Mouse (Mus musculus) lung, postnatal 0 days (tissue): ENCODE data around the gene Gm42372. TPM values are rescaled to one million over a fixed set of nuclear protein-coding genes. Genes with fewer than 3 reads are reported as not detected.

ENCODE experiments used
- ATAC-seq: fragments of 200-750 bp; cut with Nextera tagmentation; 2 replicates; pipeline ENCODE4 v1.8.0; 2017; ENCODE audit warnings: moderate library complexity
- DNase-seq: peaks from one replicate; pipeline ENCODE4 v3.0.0-alpha.2; 2016; ENCODE audit warnings: low spot score
- H3K27ac ChIP-seq: fragments of 300-500 bp; sonication (generic); 2 replicates; pipeline ENCODE4 v1.5.1; 2014; ENCODE audit warnings: antibody characterized with exemption, mild to moderate bottlenecking, low read length, mixed read lengths
- H3K27me3 ChIP-seq: fragments of 300-500 bp; sonication (generic); replicated peaks from 2 replicates; pipeline ENCODE4 v1.6.1; 2014; ENCODE audit warnings: low read length, mixed read lengths; ENCODE audit not compliant: insufficient read depth
- H3K36me3 ChIP-seq: fragments of 300-500 bp; sonication (generic); 2 replicates; pipeline ENCODE4 v1.6.1; 2014; ENCODE audit warnings: low read length, mixed read lengths; ENCODE audit not compliant: insufficient read depth
- H3K4me1 ChIP-seq: fragments of 300-500 bp; sonication (generic); 2 replicates; pipeline ENCODE4 v1.6.1; 2014; ENCODE audit warnings: antibody characterized with exemption, low read depth, low read length, mixed read lengths; ENCODE audit not compliant: insufficient read depth
- H3K4me2 ChIP-seq: fragments of 300-500 bp; sonication (generic); replicated peaks from 2 replicates; pipeline ENCODE4 v1.6.1; 2014; ENCODE audit warnings: low read depth, mild to moderate bottlenecking, low read length, moderate library complexity, mixed read lengths
- H3K4me3 ChIP-seq: fragments of 300-500 bp; sonication (generic); 2 replicates; pipeline ENCODE4 v1.5.1; 2014; ENCODE audit warnings: low read depth, low read length
- H3K9ac ChIP-seq: fragments of 300-500 bp; sonication (generic); replicated peaks from 2 replicates; pipeline ENCODE4 v1.6.1; 2014; ENCODE audit warnings: low read depth, mild to moderate bottlenecking
- H3K9me3 ChIP-seq: fragments of 300-500 bp; sonication (generic); 2 replicates; pipeline ENCODE4 v1.6.1; 2016; ENCODE audit warnings: low read length, mixed read lengths
- CTCF ChIP-seq: IDR thresholded peaks from 2 replicates; pipeline ENCODE4 v1.5.1; 2016; ENCODE audit warnings: antibody characterized with exemption, mild to moderate bottlenecking
- EP300 ChIP-seq: IDR thresholded peaks from 2 replicates; pipeline ENCODE4 v1.6.1; 2016; ENCODE audit warnings: antibody characterized with exemption, mild to moderate bottlenecking, control low read depth
- WGBS: fragments of 180-500 bp; shearing (Covaris S2); extraction: QIAGEN DNeasy Blood & Tissue Kit; methylation state at CpG from one replicate; pipeline ENCODE4 v1.1.7; 2014; 5-methylcytosine and 5-hydroxymethylcytosine counted together
- polyA plus RNA-seq: library from polyadenylated mRNA; unstranded; fragments of >200 nt; fragmentation: Nextera tagmentation; extraction: Ambion mirVana; gene quantifications from 2 replicates; pipeline ENCODE4 v1.2.1, GENCODE M21; 2015

The Gm42372 gene
- polyA plus RNA-seq, 1 experiment from 2014 or later: 0.04 TPM

DNA sequence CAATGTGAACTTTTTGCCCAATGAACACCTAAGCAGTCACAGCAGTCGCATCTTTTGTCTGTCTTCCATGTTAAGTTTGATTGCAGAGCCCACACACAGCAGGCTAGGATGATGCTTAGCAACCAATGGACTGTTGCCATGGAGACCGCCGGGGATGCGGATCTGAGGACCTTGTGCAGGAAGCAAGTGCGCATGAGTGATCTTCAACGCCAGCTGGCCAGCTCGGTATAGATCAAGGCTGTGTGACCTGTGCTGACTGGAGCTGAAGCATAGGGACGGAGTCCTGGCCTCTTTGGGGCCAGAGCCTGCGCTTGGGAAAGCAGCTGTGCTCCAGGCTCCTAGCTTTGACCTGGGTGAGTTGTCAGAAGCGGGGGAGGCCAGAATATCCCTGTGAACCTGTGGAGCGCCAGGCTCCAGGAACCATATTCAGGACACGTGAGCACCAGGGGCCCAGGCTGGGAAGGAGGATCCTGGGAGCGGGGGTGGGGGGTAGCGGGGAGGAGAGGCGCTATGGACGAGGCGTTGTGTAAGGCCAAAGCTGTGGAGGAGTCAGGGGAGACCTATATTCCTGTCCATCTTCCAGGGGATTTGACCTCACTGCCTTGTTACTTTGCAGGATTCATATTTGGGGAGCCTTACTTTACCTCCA is 23.2 kb upstream of the Gm42372 start, which contains the start of gene Pnmal1:
TSS of gene Pnmal1 (plus strand) at position 141 of the 649 bp plus-strand sequence.
- H3K9ac ChIP-seq: no peak within 1 kb of the TSS
- no peaks in the 10 kb centered on the region for H3K27me3 ChIP-seq
- H3K4me1 ChIP-seq: no peaks in the 10 kb centered on the region
- no peak; the same call in 1 of the 2 replicates for ATAC-seq
- H3K27ac ChIP-seq: no peak within 1 kb of the TSS
- TF ChIP-seq EP300 (no peak), CTCF (no peak)
- no peaks in the 10 kb centered on the region for H3K36me3 ChIP-seq
- 24% methylated on average over 17 of the region's 17 CpGs for WGBS
- H3K9me3 ChIP-seq: no peaks in the 10 kb centered on the region
- no peak within 1 kb of the TSS for H3K4me3 ChIP-seq
- H3K4me2 ChIP-seq: no peak within 1 kb of the TSS
- peak; percentile 34 for DNase-seq

DNA sequence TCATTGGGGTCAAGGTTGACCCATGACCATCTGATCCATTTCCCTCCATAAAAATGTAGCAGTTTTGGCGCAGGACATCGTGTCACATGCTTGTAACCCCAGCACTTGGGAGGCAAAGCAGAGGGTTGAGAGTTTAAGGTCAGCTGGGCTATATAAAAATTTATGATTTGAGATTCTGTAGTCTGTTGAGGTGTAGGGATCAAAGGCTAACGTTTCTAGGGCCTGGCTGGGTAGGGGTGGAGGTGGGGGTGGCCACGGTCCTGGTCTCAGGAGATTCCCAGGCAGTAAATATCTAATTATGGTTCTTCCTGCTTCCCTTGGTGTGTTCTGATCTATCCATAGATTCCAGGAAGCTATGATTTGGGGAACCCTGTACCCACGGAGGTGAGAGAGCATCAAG is 21.2 kb upstream of the Gm42372 start:
- Histone ChIP-seq H3K27ac (no peak overlapping the region), H3K4me3 (no peak overlapping the region), H3K4me2 (no peak overlapping the region), H3K9me3 (no peaks in the 10 kb centered on the region), H3K4me1 (no peaks in the 10 kb centered on the region), H3K27me3 (no peaks in the 10 kb centered on the region), H3K36me3 (no peaks in the 10 kb centered on the region), H3K9ac (no peak overlapping the region)
- ATAC-seq (no peak), DNase-seq (no peak)
- 64% methylated on average over 5 of the region's 5 CpGs for WGBS
- no peak for TF ChIP-seq CTCF
- TF ChIP-seq EP300: no peak

DNA sequence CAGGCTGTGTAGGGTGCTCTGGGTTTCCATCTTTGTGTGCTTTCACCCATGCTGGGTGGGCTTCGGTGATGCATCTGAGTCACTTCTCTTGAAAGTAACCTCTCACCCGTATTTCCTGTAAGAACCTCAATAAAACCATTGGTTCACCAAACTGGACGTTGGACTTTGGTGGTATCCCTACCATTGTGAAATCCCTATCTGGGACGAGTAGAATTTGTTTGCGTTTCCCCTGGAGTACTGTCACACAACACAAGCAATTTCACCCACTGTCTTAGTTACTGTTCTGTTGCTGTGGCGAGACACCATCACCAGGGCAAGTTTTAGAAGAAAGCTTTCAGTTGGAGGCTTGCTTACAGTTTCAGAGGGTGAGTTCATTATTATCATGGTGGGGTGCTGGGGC is 14.5 kb upstream of the Gm42372 start:
- TF ChIP-seq EP300 (no peak), CTCF (no peak)
- no peak overlapping the region for H3K4me2 ChIP-seq
- H3K4me3 ChIP-seq: no peak overlapping the region
- H3K27me3 ChIP-seq: no peaks in the 10 kb centered on the region
- DNase-seq (no peak), ATAC-seq (no peak)
- no peaks in the 10 kb centered on the region for H3K4me1 ChIP-seq
- H3K36me3 ChIP-seq: no peaks in the 10 kb centered on the region
- no peak overlapping the region for H3K27ac ChIP-seq
- H3K9ac ChIP-seq: no peak overlapping the region
- no peaks in the 10 kb centered on the region for H3K9me3 ChIP-seq
- WGBS: 80% methylated on average over 6 of the region's 6 CpGs

DNA sequence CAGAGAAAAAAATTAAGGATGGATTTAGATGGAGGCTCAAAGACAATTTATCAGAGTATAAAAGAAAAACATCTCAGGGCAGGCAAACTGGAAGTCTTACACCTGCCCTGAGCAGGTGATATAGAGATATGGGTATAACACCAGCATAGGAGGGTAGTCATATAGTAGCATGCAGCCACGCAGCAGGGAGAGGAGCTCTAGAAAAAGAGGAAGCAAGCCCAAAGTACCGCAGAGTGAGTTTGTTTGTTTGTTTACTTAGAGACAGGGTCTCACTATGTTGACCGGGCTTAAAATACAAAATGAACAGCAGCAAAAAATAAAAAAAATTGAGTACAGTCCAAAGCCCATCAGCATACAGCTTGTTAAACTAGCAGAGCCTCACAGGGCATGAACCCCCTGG is 11.7 kb upstream of the Gm42372 start:
- DNase-seq (peak; percentile 39), ATAC-seq (no peak)
- TF ChIP-seq CTCF: no peak
- no peak for TF ChIP-seq EP300
- Histone ChIP-seq H3K9ac (no peak overlapping the region), H3K27me3 (no peaks in the 10 kb centered on the region), H3K9me3 (no peaks in the 10 kb centered on the region), H3K4me2 (no peak overlapping the region), H3K36me3 (no peaks in the 10 kb centered on the region), H3K27ac (no peak overlapping the region), H3K4me3 (no peak overlapping the region), H3K4me1 (no peaks in the 10 kb centered on the region)
- WGBS: 51% methylated on average over 3 of the region's 3 CpGs

DNA sequence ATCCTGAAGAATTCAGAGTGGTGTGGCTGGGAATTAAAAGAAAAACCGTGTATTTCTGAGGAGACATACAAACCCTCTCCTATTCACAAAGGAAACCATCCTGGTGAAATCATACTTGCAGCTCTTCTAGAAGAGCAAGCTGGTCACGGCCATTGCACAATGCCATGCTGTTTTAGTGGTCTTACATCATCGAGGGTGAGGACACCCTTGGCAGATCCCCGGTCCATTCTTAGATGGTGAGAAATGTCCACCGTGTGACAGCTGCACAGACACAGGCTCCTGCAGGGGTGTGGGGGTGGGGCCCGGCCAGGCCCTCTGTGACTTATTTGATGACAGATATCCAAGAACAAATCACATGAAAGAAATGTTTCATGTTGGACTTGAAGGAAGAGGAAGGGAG is 8.9 kb upstream of the Gm42372 start:
- peak; percentile 80 for TF ChIP-seq EP300
- no peak for TF ChIP-seq CTCF
- no peak overlapping the region for H3K9ac ChIP-seq
- DNase-seq (peak; percentile 95), ATAC-seq (peak; percentile 97)
- H3K9me3 ChIP-seq: no peaks in the 10 kb centered on the region
- H3K27me3 ChIP-seq: no peaks in the 10 kb centered on the region
- H3K4me1 ChIP-seq: peaks cover 3% of the 10 kb centered on the region; the same call in 1 of the 2 replicates
- no peak overlapping the region for H3K4me2 ChIP-seq
- no peak overlapping the region for H3K27ac ChIP-seq
- H3K36me3 ChIP-seq: no peaks in the 10 kb centered on the region
- WGBS: 34% methylated on average over 6 of the region's 6 CpGs
- H3K4me3 ChIP-seq: no peak overlapping the region

DNA sequence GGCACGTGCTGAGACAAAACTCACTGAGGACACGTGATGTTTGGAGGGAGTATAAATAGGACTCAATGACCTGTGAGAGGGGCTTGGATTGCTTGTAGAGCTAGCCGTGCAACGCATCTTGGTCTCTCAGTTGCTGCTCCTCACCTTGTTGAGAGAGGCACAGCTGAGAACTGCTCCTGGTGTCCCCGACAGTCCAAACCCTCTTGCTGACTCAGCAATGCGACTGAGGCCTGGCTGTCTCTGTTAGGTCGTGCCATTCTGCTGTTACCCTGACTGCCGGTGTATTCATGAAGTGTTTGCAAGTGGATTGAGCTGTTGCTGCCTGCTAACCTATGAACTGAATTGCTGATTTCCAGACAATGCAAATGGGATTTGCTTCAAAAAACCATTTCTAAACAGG is 6.6 kb upstream of the Gm42372 start:
- H3K27ac ChIP-seq: no peak overlapping the region
- peaks cover 3% of the 10 kb centered on the region; the same call in 1 of the 2 replicates for H3K4me1 ChIP-seq
- 44% methylated on average over 8 of the region's 8 CpGs for WGBS
- H3K9ac ChIP-seq: no peak overlapping the region
- no peak overlapping the region for H3K4me3 ChIP-seq
- DNase-seq (no peak), ATAC-seq (no peak)
- H3K27me3 ChIP-seq: no peaks in the 10 kb centered on the region
- H3K36me3 ChIP-seq: no peaks in the 10 kb centered on the region
- no peak for TF ChIP-seq EP300
- TF ChIP-seq CTCF: no peak
- no peaks in the 10 kb centered on the region for H3K9me3 ChIP-seq
- no peak overlapping the region for H3K4me2 ChIP-seq
